Mouse (Mus musculus): Measurements from ENCODE around the gene Eif2ak3. TPM values are rescaled to one million over a fixed set of nuclear protein-coding genes. Genes with fewer than 3 reads are reported as not detected.

Eif2ak3 gene
- polyA plus RNA-seq, 1 experiment from 2014 or later = 14.6 TPM

DNA sequence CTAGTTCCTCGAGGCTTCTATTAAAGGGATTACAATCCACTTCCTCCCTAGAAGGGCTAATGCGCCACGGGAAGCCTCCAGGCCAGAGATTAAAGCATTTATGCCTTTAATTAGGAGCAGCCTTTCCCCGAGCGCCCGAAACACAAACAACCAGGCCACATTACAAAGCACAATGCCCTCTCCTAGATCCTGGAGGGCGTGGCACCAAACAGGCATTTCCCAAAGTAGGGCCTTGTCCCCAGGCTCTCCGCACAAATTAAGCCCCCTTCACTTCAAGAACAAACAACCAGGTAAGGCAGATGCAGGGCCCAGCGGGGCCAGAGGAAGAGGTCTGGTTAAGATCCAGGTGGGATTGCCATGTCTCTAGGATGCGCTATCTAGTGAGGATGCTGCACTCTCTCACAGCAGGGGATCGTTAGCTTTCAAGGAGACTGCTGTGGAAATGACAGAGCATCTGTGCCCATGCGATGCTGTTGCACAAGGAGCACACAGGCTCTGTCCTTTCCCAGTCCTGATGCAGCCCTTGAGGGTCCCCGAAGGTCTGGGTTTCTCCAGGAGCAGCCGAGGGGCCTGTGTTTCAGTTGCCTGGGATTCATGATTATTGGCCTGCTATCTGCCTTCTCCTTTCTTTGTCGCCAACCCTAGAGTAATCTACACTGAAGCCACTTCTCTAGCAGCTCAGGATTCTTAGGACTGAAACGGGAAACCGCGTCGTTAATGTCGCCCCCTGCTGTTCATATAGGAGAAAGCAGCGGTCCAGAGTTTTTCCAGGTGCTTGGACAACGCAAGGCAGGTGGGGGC, 77.2 kb downstream of the Eif2ak3 start:
- Histone ChIP-seq H3K9ac (peak overlapping the region; percentile 23), H3K4me1 (peaks cover 10% of the 10 kb centered on the region), H3K9me3 (no peaks in the 10 kb centered on the region), H3K4me3 (peak overlapping the region; percentile 11; the same call in 1 of the 2 replicates), H3K36me3 (replicated peaks) (no peaks in the 10 kb centered on the region), H3K4me2 (peak overlapping the region; percentile 46), H3K27ac (peak overlapping the region; percentile 70), H3K27me3 (replicated peaks) (no peaks in the 10 kb centered on the region)
- peak; percentile 88 for ATAC-seq (replicated peaks)
- WGBS = 3% methylated on average over 22 of the region's 22 CpGs

- ATAC-seq (replicated peaks) = no peak
- H3K4me3 ChIP-seq = no peak overlapping the region
- H3K9me3 ChIP-seq = no peaks in the 10 kb centered on the region
- WGBS = 88% methylated on average over 2 of the region's 2 CpGs
- no peaks in the 10 kb centered on the region for H3K27me3 ChIP-seq (replicated peaks)
- no peak overlapping the region for H3K9ac ChIP-seq
- H3K36me3 ChIP-seq (replicated peaks) = no peaks in the 10 kb centered on the region
- peaks cover 3% of the 10 kb centered on the region; the same call in 1 of the 2 replicates for H3K4me1 ChIP-seq
- H3K27ac ChIP-seq = no peak overlapping the region
- no peak overlapping the region for H3K4me2 ChIP-seq
These were observed 87.5 kb downstream of the Eif2ak3 start for GRCm38 (mm10) chr6:70931801-70932200.

DNA sequence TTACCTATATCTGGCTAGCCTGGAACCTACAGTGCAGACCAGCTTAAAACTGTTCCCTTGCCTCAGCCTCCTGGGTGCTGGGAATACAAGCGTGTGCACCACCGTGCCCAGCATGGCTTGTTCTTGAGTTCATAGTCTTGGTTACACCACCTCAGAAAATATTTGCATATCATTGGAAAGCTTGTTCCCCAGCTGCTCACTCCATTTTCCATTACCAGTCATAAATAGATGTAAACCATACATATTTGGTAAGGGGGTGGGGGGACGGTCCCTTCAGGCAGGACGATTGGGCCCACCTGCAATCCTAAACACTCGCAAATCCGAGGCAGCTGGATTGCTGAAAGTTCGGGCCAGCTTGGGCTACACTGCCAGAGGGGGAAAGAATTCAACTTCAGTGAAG, 109.0 kb downstream of the Eif2ak3 start:
- H3K4me1 ChIP-seq = peaks cover 13% of the 10 kb centered on the region
- ATAC-seq (replicated peaks) = no peak
- H3K4me2 ChIP-seq = no peak overlapping the region
- no peaks in the 10 kb centered on the region for H3K36me3 ChIP-seq (replicated peaks)
- H3K9me3 ChIP-seq = no peaks in the 10 kb centered on the region
- 77% methylated on average over 7 of the region's 7 CpGs for WGBS
- no peak overlapping the region for H3K9ac ChIP-seq
- no peak overlapping the region for H3K4me3 ChIP-seq
- H3K27ac ChIP-seq = no peak overlapping the region
- H3K27me3 ChIP-seq (replicated peaks) = peaks cover 44% of the 10 kb centered on the region

DNA sequence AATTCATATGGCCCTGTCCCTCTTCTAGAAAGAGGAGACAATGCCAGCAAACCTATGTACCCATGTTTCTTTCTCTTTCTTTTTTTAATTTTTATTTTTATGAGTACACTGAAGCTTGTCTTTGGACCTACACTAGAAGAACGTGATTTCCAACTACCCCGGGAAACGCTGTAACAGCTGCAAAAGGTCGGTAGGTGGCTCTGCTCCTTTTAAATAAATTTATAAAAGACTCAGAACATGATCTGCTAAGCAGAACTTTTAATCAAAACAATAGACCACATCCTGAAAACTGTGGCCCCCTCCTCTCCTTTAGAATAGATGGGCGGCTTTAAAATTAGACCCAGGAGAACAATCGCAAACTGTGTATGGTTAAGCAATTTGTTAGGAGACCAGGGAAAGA, 109.7 kb downstream of the Eif2ak3 start:
- H3K4me2 ChIP-seq = no peak overlapping the region
- H3K27me3 ChIP-seq (replicated peaks) = peaks cover 51% of the 10 kb centered on the region
- H3K9ac ChIP-seq = no peak overlapping the region
- H3K4me3 ChIP-seq = no peak overlapping the region
- WGBS = 8% methylated on average over 6 of the region's 6 CpGs
- peaks cover 13% of the 10 kb centered on the region for H3K4me1 ChIP-seq
- H3K9me3 ChIP-seq = no peaks in the 10 kb centered on the region
- no peaks in the 10 kb centered on the region for H3K36me3 ChIP-seq (replicated peaks)
- no peak overlapping the region for H3K27ac ChIP-seq
- no peak for ATAC-seq (replicated peaks)

Other genes with a start within 250 kb of the Eif2ak3 start
- gene Rpia, start 52.3 kb upstream of the Eif2ak3 start, polyA plus RNA-seq (2015; fragmentation: Nextera tagmentation; extraction: Ambion mirVana) = 2.6 and 3.0 TPM in 2 replicates
- gene Tex37, start 74.4 kb downstream of the Eif2ak3 start, polyA plus RNA-seq (2015; fragmentation: Nextera tagmentation; extraction: Ambion mirVana) = not detected in 2 replicates
- gene Foxi3, start 112.0 kb downstream of the Eif2ak3 start, polyA plus RNA-seq (2015; fragmentation: Nextera tagmentation; extraction: Ambion mirVana) = not detected in 2 replicates